Comparison of ENCODE assay signal across 8 mouse cellular contexts in genomic region chr7:19165656-19166423, GRCm38 (mm10). TPM values are rescaled to one million over a fixed set of nuclear protein-coding genes. Genes with fewer than 3 reads are reported as not detected.
A peak's percentile ranks its signal among the peaks of the same experiment; 100 is the strongest.
DNase-seq lines count a peak whose midpoint lies in the region; ATAC-seq and TF ChIP-seq lines count a peak whose summit lies in the region.

Gipr (minus strand) TSS chr7:19166127.

- no peak for ATAC-seq in kidney, postnatal 0 days (replicated peaks; ENCODE audit: low FRiP score, low read depth)
- ATAC-seq in hindbrain, embryonic 14.5 days (ENCODE audit: low FRiP score) = peak; percentile 29; the same call in 1 of the 2 replicates
- peak; percentile 55 for ATAC-seq in midbrain, embryonic 13.5 days
- no peak for ATAC-seq in monocyte, adult 5-6 weeks (replicated peaks; ENCODE audit: insufficient number of reproducible peaks, low FRiP score, low TSS enrichment, poor library complexity, severe bottlenecking)

- WGBS in kidney, postnatal 0 days = 12% methylated on average over 14 of the region's 14 CpGs
- WGBS in forebrain, embryonic 10.5 days = 17% methylated on average over 13 of the region's 14 CpGs
- 14% methylated on average over 14 of the region's 14 CpGs for WGBS in hindbrain, embryonic 14.5 days
- 10% methylated on average over 14 of the region's 14 CpGs for WGBS in midbrain, embryonic 13.5 days

- no peaks in the 10 kb centered on the region for H3K36me3 ChIP-seq in kidney, postnatal 0 days (ENCODE audit: insufficient read depth, low read length)
- H3K36me3 ChIP-seq in forebrain, embryonic 10.5 days (replicated peaks) = no peaks in the 10 kb centered on the region
- H3K36me3 ChIP-seq in hindbrain, embryonic 14.5 days (replicated peaks; ENCODE audit: control insufficient read depth, insufficient read depth) = no peaks in the 10 kb centered on the region
- no peaks in the 10 kb centered on the region for H3K36me3 ChIP-seq in midbrain, embryonic 13.5 days

- H3K4me2 ChIP-seq in kidney, postnatal 0 days (ENCODE audit: low read length) = peak within 1 kb of the TSS; percentile 21
- H3K4me2 ChIP-seq in hindbrain, embryonic 14.5 days (replicated peaks) = peak within 1 kb of the TSS; percentile 36
- H3K4me2 ChIP-seq in midbrain, embryonic 13.5 days (replicated peaks) = peak within 1 kb of the TSS; percentile 39

- H3K9me3 ChIP-seq in kidney, postnatal 0 days (replicated peaks; ENCODE audit: low read length) = no peaks in the 10 kb centered on the region
- H3K9me3 ChIP-seq in forebrain, embryonic 10.5 days = 0 out of 2 replicates have a peak, but pooled peaks cover 6% of the 10 kb centered on the region
- H3K9me3 ChIP-seq in hindbrain, embryonic 14.5 days (ENCODE audit: control insufficient read depth, low read length) = no peaks in the 10 kb centered on the region
- no peaks in the 10 kb centered on the region for H3K9me3 ChIP-seq in midbrain, embryonic 13.5 days

- DNase-seq in kidney, postnatal 0 days (ENCODE audit: low spot score) = no peak
- DNase-seq in kidney, postnatal 36 days = no peak
- no peak for DNase-seq in forebrain, embryonic 10.5 days (ENCODE audit: extremely low spot score, low spot score)
- DNase-seq in hindbrain, embryonic 14.5 days (ENCODE audit: low spot score) = peak; percentile 23
- no peak for DNase-seq in layer of hippocampus, adult 8-10 months (ENCODE audit: low spot score in 2 of 2)
- no peak for DNase-seq in left cerebral cortex, postnatal 36 days (ENCODE audit: low spot score in 2 of 2)

- no peak within 1 kb of the TSS for H3K4me3 ChIP-seq in kidney, postnatal 0 days (replicated peaks; ENCODE audit: low read depth, low read length)
- H3K4me3 ChIP-seq in forebrain, embryonic 10.5 days = peak within 1 kb of the TSS; percentile 33
- H3K4me3 ChIP-seq in hindbrain, embryonic 14.5 days (replicated peaks; ENCODE audit: low read length) = no peak within 1 kb of the TSS
- peak within 1 kb of the TSS; percentile 16 for H3K4me3 ChIP-seq in midbrain, embryonic 13.5 days (replicated peaks)

- no peaks in the 10 kb centered on the region for H3K27me3 ChIP-seq in kidney, postnatal 0 days (ENCODE audit: insufficient read depth, low read length)
- H3K27me3 ChIP-seq in forebrain, embryonic 10.5 days (ENCODE audit: poor library complexity, severe bottlenecking) = peaks cover 64% of the 10 kb centered on the region
- peaks cover 30% of the 10 kb centered on the region for H3K27me3 ChIP-seq in hindbrain, embryonic 14.5 days (ENCODE audit: control insufficient read depth, insufficient read depth, low read length)
- peaks cover 29% of the 10 kb centered on the region for H3K27me3 ChIP-seq in midbrain, embryonic 13.5 days

- H3K27ac ChIP-seq in kidney, postnatal 0 days = no peak within 1 kb of the TSS
- no peak within 1 kb of the TSS for H3K27ac ChIP-seq in forebrain, embryonic 10.5 days
- H3K27ac ChIP-seq in hindbrain, embryonic 14.5 days = no peak within 1 kb of the TSS
- H3K27ac ChIP-seq in midbrain, embryonic 13.5 days = no peak within 1 kb of the TSS; the same call in 1 of the 2 replicates

- H3K4me1 ChIP-seq in kidney, postnatal 0 days (replicated peaks; ENCODE audit: insufficient read depth, low read length) = peaks cover 22% of the 10 kb centered on the region
- peaks cover 27% of the 10 kb centered on the region for H3K4me1 ChIP-seq in forebrain, embryonic 10.5 days
- H3K4me1 ChIP-seq in hindbrain, embryonic 14.5 days (replicated peaks; ENCODE audit: control insufficient read depth, insufficient read depth, low read length) = peaks cover 15% of the 10 kb centered on the region; the same call in 1 of the 2 replicates
- H3K4me1 ChIP-seq in midbrain, embryonic 13.5 days (replicated peaks) = peaks cover 34% of the 10 kb centered on the region

- TF ChIP-seq CTCF in kidney, postnatal 0 days (IDR thresholded peaks at IDR 0.05; ENCODE audit: low read depth) = no peak

- intact Hi-C loops in left cerebral cortex, postnatal 36 days (cut with DNase I) = no loop called here

- no peak within 1 kb of the TSS for H3K9ac ChIP-seq in kidney, postnatal 0 days (ENCODE audit: low read depth, low read length)
- 0 out of 2 replicates have a peak within 1 kb of the TSS, but pooled peaks have one; percentile 22 for H3K9ac ChIP-seq in hindbrain, embryonic 14.5 days
- H3K9ac ChIP-seq in midbrain, embryonic 13.5 days (replicated peaks) = peak within 1 kb of the TSS; percentile 36; the same call in 1 of the 2 replicates

RNA-seq across cellular contexts. Expression of gene Gipr, which starts in this region (rescaled TPM):
- 0.08 and 0.09 TPM in 2 replicates for polyA plus RNA-seq in kidney, postnatal 0 days (2015; fragmentation: Nextera tagmentation; extraction: Ambion mirVana)
- 0.22 and 0.25 TPM in 2 replicates for polyA plus RNA-seq in forebrain, embryonic 10.5 days (2016; fragmentation: Nextera tagmentation; extraction: Ambion mirVana)
- polyA plus RNA-seq in hindbrain, embryonic 14.5 days (2014; fragmentation: Nextera tagmentation; extraction: Ambion mirVana) = 0.62 and 1.1 TPM in 2 replicates
- polyA plus RNA-seq in midbrain, embryonic 13.5 days (2015; fragmentation: Nextera tagmentation; extraction: Ambion mirVana) = 2.6 and 3.4 TPM in 2 replicates
- not detected in 3 replicates for total RNA-seq in monocyte, adult 5-6 weeks (2017)
- 1 to 10 TPM; 1.0 to 1.5 (median 1.2) TPM for total RNA-seq in layer of hippocampus, adult 8-10 months (2022)
- 1 to 10 TPM in 1 of 2 experiments, under 1 TPM in 1; 0.89 to 2.6 TPM for total RNA-seq in left cerebral cortex, postnatal 36 days (2021)

Comparison
In these comparisons a context has a peak if more than half of its experiments do, and no peak if none do; other contexts are left out.
1. ATAC-seq: peak in hindbrain, embryonic 14.5 days (single experiment) and midbrain, embryonic 13.5 days (single experiment); none in kidney, postnatal 0 days (single experiment) and monocyte, adult 5-6 weeks (single experiment).
2. H3K4me3 ChIP-seq: peak in forebrain, embryonic 10.5 days (single experiment) and midbrain, embryonic 13.5 days (single experiment); none in kidney, postnatal 0 days (single experiment) and hindbrain, embryonic 14.5 days (single experiment).
3. Peak in every context shown above with its lines, with median percentiles within 50 percentile points of each other: H3K4me2 ChIP-seq.